Mouse (Mus musculus) fat pad, adult 2 months (tissue): ENCODE data around the gene Naaa.

Source experiments
- DNase-seq: peaks from one replicate; pipeline ENCODE4 v3.0.0-alpha.2; 2011; ENCODE audit warnings: low read depth, low spot score; ENCODE audit errors: extremely low read depth

The Naaa gene

GRCm38 (mm10) chr5:92277437-92278394 lies at the start of gene Naaa:
Gene Naaa (minus strand): TSS chr5:92278170.
- DNase-seq: peak; percentile 25

- DNase-seq: no peak
Observed at GRCm38 (mm10) chr5:92327367-92327766, 49.4 kb upstream of the Naaa start.

GRCm38 (mm10) chr5:92323264-92323663 lies 45.3 kb upstream of the Naaa start:
- DNase-seq: peak; percentile 96

- DNase-seq: no peak
Observed at GRCm38 (mm10) chr5:92322612-92323011, 44.6 kb upstream of the Naaa start.

GRCm38 (mm10) chr5:92321631-92322400 lies 43.8 kb upstream of the Naaa start:
- DNase-seq: peak; percentile 98

GRCm38 (mm10) chr5:92318596-92318995 lies 40.6 kb upstream of the Naaa start:
- no peak for DNase-seq

GRCm38 (mm10) chr5:92318119-92318518 lies 40.1 kb upstream of the Naaa start:
- DNase-seq: no peak

- DNase-seq: no peak
Observed at GRCm38 (mm10) chr5:92313776-92314175, 35.8 kb upstream of the Naaa start.

- DNase-seq: no peak
Observed at GRCm38 (mm10) chr5:92312046-92312715, 34.2 kb upstream of the Naaa start.

GRCm38 (mm10) chr5:92309681-92310511 lies 31.9 kb upstream of the Naaa start, which contains the start of gene Sdad1:
Gene Sdad1 (minus strand): TSS chr5:92310479.
- no peak for DNase-seq

GRCm38 (mm10) chr5:92304291-92304690 lies 26.3 kb upstream of the Naaa start:
- no peak for DNase-seq

- DNase-seq: no peak
Observed at GRCm38 (mm10) chr5:92302149-92302840, 24.3 kb upstream of the Naaa start.

GRCm38 (mm10) chr5:92294525-92294924 lies 16.6 kb upstream of the Naaa start:
- DNase-seq: no peak

GRCm38 (mm10) chr5:92291652-92292414 lies 13.9 kb upstream of the Naaa start:
- DNase-seq: no peak

- DNase-seq: no peak
Observed at GRCm38 (mm10) chr5:92287840-92288239, 9.9 kb upstream of the Naaa start.

GRCm38 (mm10) chr5:92283107-92283506 lies 5.1 kb upstream of the Naaa start:
- DNase-seq: no peak

GRCm38 (mm10) chr5:92282571-92282970 lies 4.6 kb upstream of the Naaa start:
- no peak for DNase-seq

- DNase-seq: no peak
Observed at GRCm38 (mm10) chr5:92278942-92279537, 1.1 kb upstream of the Naaa start.

- DNase-seq: no peak
Observed at GRCm38 (mm10) chr5:92270496-92270895, 7.5 kb downstream of the Naaa start.
